11 mouse cellular contexts compared by ENCODE assay signal in the genomic region with DNA sequence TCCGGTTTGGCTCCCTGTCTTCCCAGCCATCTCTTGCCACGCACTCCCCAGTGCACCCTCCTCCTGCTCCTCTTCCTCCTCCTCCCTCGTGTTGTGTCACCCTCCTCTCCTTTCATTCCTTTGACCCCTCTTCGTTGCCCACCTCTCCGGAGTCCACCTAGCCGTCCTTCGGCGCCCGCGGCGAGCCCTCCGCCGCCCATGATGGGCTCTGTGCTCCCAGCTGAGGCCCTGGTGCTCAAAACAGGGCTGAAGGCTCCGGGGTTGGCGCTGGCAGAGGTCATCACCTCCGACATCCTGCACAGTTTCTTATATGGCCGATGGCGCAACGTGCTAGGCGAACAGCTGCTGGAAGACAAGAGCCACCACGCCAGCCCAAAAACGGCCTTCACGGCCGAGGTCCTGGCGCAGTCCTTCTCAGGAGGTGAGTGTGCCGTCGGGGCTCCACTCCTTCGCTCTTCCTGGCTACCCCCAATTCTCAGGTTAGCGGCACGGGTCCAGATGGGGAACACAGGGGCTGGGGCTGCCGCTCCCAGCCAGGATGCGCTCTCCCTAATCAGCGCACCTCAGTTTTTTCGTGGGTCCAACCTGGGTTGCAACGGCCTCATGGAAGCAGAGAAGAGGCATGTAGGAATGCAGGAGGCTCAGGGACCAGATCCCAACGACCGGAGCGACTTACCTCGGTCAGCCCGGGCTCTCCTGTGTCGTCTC. TPM values are rescaled to one million over a fixed set of nuclear protein-coding genes. Genes with fewer than 3 reads are reported as not detected.
DNase-seq lines count a peak whose midpoint lies in the region; ATAC-seq and TF ChIP-seq lines count a peak whose summit lies in the region.
"Had no signal": no experiment of that assay in that cellular context is flagged by ENCODE, and none has a peak within 500 bp of the region (broad histone marks: within the 10 kb centered on the region; RNA-seq: fewer than 3 reads in every experiment).

A gene (plus strand): TSS at position 137 of the 708 bp plus-strand sequence.

- ATAC-seq in lung, embryonic 14.5 days (ENCODE audit: insufficient read depth), result no peak
- ATAC-seq in embryonic facial prominence, embryonic 14.5 days (ENCODE audit: low read depth), result no peak
- no peak for ATAC-seq in hindbrain, embryonic 16.5 days
- ATAC-seq in neural tube, embryonic 14.5 days (ENCODE audit: low read depth), result no peak

- peaks cover 100% of the 10 kb centered on the region for H3K27me3 ChIP-seq in lung, embryonic 14.5 days (ENCODE audit: insufficient read depth, low read length)
- peaks cover 99% of the 10 kb centered on the region for H3K27me3 ChIP-seq in embryonic facial prominence, embryonic 14.5 days (replicated peaks; ENCODE audit: control insufficient read depth, insufficient read depth, low read length)
- peaks cover 67% of the 10 kb centered on the region for H3K27me3 ChIP-seq in hindbrain, embryonic 16.5 days (replicated peaks; ENCODE audit: control insufficient read depth, insufficient read depth, low read length)
- peaks cover 56% of the 10 kb centered on the region for H3K27me3 ChIP-seq in neural tube, embryonic 14.5 days (ENCODE audit: control insufficient read depth, insufficient read depth, low read length)

- H3K36me3 ChIP-seq in lung, embryonic 14.5 days (ENCODE audit: insufficient read depth), result no peaks in the 10 kb centered on the region
- no peaks in the 10 kb centered on the region for H3K36me3 ChIP-seq in embryonic facial prominence, embryonic 14.5 days (ENCODE audit: control insufficient read depth, insufficient read depth, low read length)
- H3K36me3 ChIP-seq in hindbrain, embryonic 16.5 days (ENCODE audit: control insufficient read depth, insufficient read depth, low read length), result no peaks in the 10 kb centered on the region
- no peaks in the 10 kb centered on the region for H3K36me3 ChIP-seq in neural tube, embryonic 14.5 days (ENCODE audit: control insufficient read depth, insufficient read depth, low read length)

- TF ChIP-seq CTCF in lung, embryonic 14.5 days (IDR thresholded peaks at IDR 0.05; ENCODE audit: low read depth), result no peak

- 1% methylated on average over 41 of the region's 41 CpGs for WGBS in lung, embryonic 14.5 days
- 2% methylated on average over 35 of the region's 41 CpGs for WGBS in embryonic facial prominence, embryonic 14.5 days
- WGBS in hindbrain, embryonic 16.5 days, result under 1% methylated on average over 41 of the region's 41 CpGs
- WGBS in neural tube, embryonic 14.5 days, result under 1% methylated on average over 41 of the region's 41 CpGs

- no peaks in the 10 kb centered on the region for H3K9me3 ChIP-seq in lung, embryonic 14.5 days (ENCODE audit: low read depth, low read length)
- no peaks in the 10 kb centered on the region for H3K9me3 ChIP-seq in embryonic facial prominence, embryonic 14.5 days (ENCODE audit: control insufficient read depth, low read length)
- no peaks in the 10 kb centered on the region for H3K9me3 ChIP-seq in hindbrain, embryonic 16.5 days (ENCODE audit: control insufficient read depth, low read length)
- no peaks in the 10 kb centered on the region for H3K9me3 ChIP-seq in neural tube, embryonic 14.5 days (ENCODE audit: control insufficient read depth, low read length)

- no peak for DNase-seq in lung, embryonic 14.5 days
- no peak for DNase-seq in lung, adult 18-20 months
- DNase-seq in embryonic facial prominence, embryonic 14.5 days (ENCODE audit: low spot score), result no peak
- no peak for DNase-seq in kidney, postnatal 36 days
- no peak for DNase-seq in left cerebral cortex, adult 18-20 months (ENCODE audit: low spot score in 2 of 2)
- DNase-seq in gastrocnemius, postnatal 14 days, result no peak

- H3K4me1 ChIP-seq in lung, embryonic 14.5 days (ENCODE audit: insufficient read depth), result peaks cover 7% of the 10 kb centered on the region; the same call in 1 of the 2 replicates
- H3K4me1 ChIP-seq in embryonic facial prominence, embryonic 14.5 days (ENCODE audit: control insufficient read depth, insufficient read depth, low read length), result peaks cover 26% of the 10 kb centered on the region
- H3K4me1 ChIP-seq in hindbrain, embryonic 16.5 days (ENCODE audit: control insufficient read depth, insufficient read depth, low read depth, low read length), result peaks cover 36% of the 10 kb centered on the region
- peaks cover 14% of the 10 kb centered on the region; the same call in 1 of the 2 replicates for H3K4me1 ChIP-seq in neural tube, embryonic 14.5 days (ENCODE audit: control insufficient read depth, insufficient read depth, low read length)

- H3K9ac ChIP-seq in lung, embryonic 14.5 days, result no peak within 1 kb of the TSS
- no peak within 1 kb of the TSS for H3K9ac ChIP-seq in embryonic facial prominence, embryonic 14.5 days (ENCODE audit: low read depth, low read length)
- H3K9ac ChIP-seq in hindbrain, embryonic 16.5 days (ENCODE audit: low read depth, low read length), result no peak within 1 kb of the TSS
- peak within 1 kb of the TSS; percentile 37; the same call in 1 of the 2 replicates for H3K9ac ChIP-seq in neural tube, embryonic 14.5 days (replicated peaks; ENCODE audit: low read depth, low read length)

- H3K4me3 ChIP-seq in lung, embryonic 14.5 days (ENCODE audit: low read depth, low read length), result 0 out of 2 replicates have a peak within 1 kb of the TSS, but pooled peaks have one; percentile 9
- H3K4me3 ChIP-seq in embryonic facial prominence, embryonic 14.5 days (ENCODE audit: low read depth, low read length), result peak within 1 kb of the TSS; percentile 12
- H3K4me3 ChIP-seq in hindbrain, embryonic 16.5 days (ENCODE audit: low read length), result peak within 1 kb of the TSS; percentile 0; the same call in 1 of the 2 replicates
- H3K4me3 ChIP-seq in neural tube, embryonic 14.5 days (ENCODE audit: low read depth, low read length), result peak within 1 kb of the TSS; percentile 28

- intact Hi-C loops in gastrocnemius, postnatal 14 days (cut with DNase I; ENCODE audit: low total_unique reads), result no loop called here

- no peak within 1 kb of the TSS for H3K27ac ChIP-seq in lung, embryonic 14.5 days (ENCODE audit: low read depth)
- no peak within 1 kb of the TSS for H3K27ac ChIP-seq in embryonic facial prominence, embryonic 14.5 days (replicated peaks; ENCODE audit: low read depth, low read length)
- no peak within 1 kb of the TSS for H3K27ac ChIP-seq in hindbrain, embryonic 16.5 days (ENCODE audit: low read depth, low read length)
- H3K27ac ChIP-seq in neural tube, embryonic 14.5 days (ENCODE audit: low read depth, low read length), result peak within 1 kb of the TSS; percentile 39; the same call in 1 of the 2 replicates

- no peak within 1 kb of the TSS for H3K4me2 ChIP-seq in lung, embryonic 14.5 days
- H3K4me2 ChIP-seq in embryonic facial prominence, embryonic 14.5 days (ENCODE audit: low read depth, low read length), result peak within 1 kb of the TSS; percentile 31
- H3K4me2 ChIP-seq in hindbrain, embryonic 16.5 days (ENCODE audit: low read length), result peak within 1 kb of the TSS; percentile 37
- H3K4me2 ChIP-seq in neural tube, embryonic 14.5 days (ENCODE audit: low read depth, low read length), result peak within 1 kb of the TSS; percentile 33

RNA-seq across cellular contexts. Expression of the gene that starts here (rescaled TPM):
- not detected in 2 replicates for polyA plus RNA-seq in lung, embryonic 14.5 days (2014; fragmentation: Nextera tagmentation; extraction: Ambion mirVana)
- polyA plus RNA-seq in embryonic facial prominence, embryonic 14.5 days (2014; fragmentation: Nextera tagmentation; extraction: Ambion mirVana), result 2.6 TPM in 2 replicates
- polyA plus RNA-seq in hindbrain, embryonic 16.5 days (2015; fragmentation: Nextera tagmentation; extraction: Ambion mirVana), result 0.20 and 0.34 TPM in 2 replicates
- 1.1 and 16.6 TPM in 2 replicates for polyA plus RNA-seq in neural tube, embryonic 14.5 days (2014; fragmentation: Nextera tagmentation; extraction: Ambion mirVana)
- under 1 TPM; 0.14 to 0.26 TPM for total RNA-seq in left cerebral cortex, adult 18-20 months (2021)
- not detected for total RNA-seq in gastrocnemius, postnatal 14 days (2021)
- total RNA-seq: liver, adult 2 months; MEL had no signal
- polyA plus RNA-seq: liver, adult 2 months; spleen, adult 2 months had no signal
